9 mouse cellular contexts compared by ENCODE assay signal in genomic region chr5:115977757-115978156, GRCm38 (mm10). TPM values are rescaled to one million over a fixed set of nuclear protein-coding genes. Genes with fewer than 3 reads are reported as not detected.
DNase-seq lines count a peak whose midpoint lies in the region; ATAC-seq and TF ChIP-seq lines count a peak whose summit lies in the region.
"Had no signal": no experiment of that assay in that cellular context is flagged by ENCODE, and none has a peak within 500 bp of the region (broad histone marks: within the 10 kb centered on the region; RNA-seq: fewer than 3 reads in every experiment).

No protein-coding gene starts in this region.

- H3K27me3 ChIP-seq in heart, embryonic 15.5 days = no peaks in the 10 kb centered on the region
- H3K27me3 ChIP-seq in midbrain, embryonic 15.5 days (replicated peaks) = no peaks in the 10 kb centered on the region
- H3K27me3 ChIP-seq in forebrain, embryonic 12.5 days = no peaks in the 10 kb centered on the region
- H3K27me3 ChIP-seq: limb, embryonic 13.5 days had no signal

- no peak for ATAC-seq in heart, embryonic 15.5 days (replicated peaks; ENCODE audit: insufficient number of reproducible peaks, insufficient read depth, low FRiP score, low read depth)
- ATAC-seq in midbrain, embryonic 15.5 days (replicated peaks) = no peak
- no peak for ATAC-seq in megakaryocyte-erythroid progenitor cell, adult 5-6 weeks (replicated peaks; ENCODE audit: low FRiP score, low TSS enrichment, poor library complexity, severe bottlenecking)
- no peak for ATAC-seq in forebrain, embryonic 12.5 days (ENCODE audit: low FRiP score)

- H3K9ac ChIP-seq in heart, embryonic 15.5 days = no peak overlapping the region
- H3K9ac ChIP-seq in midbrain, embryonic 15.5 days = no peak overlapping the region
- H3K9ac ChIP-seq in forebrain, embryonic 12.5 days = no peak overlapping the region
- H3K9ac ChIP-seq: limb, embryonic 13.5 days had no signal

- TF ChIP-seq CTCF in left cerebral cortex, adult 2 months (IDR thresholded peaks at IDR 0.05) = no peak

- WGBS in heart, embryonic 15.5 days = 57% methylated on average over 10 of the region's 10 CpGs
- 69% methylated on average over 10 of the region's 10 CpGs for WGBS in midbrain, embryonic 15.5 days
- WGBS in forebrain, embryonic 12.5 days = 89% methylated on average over 10 of the region's 10 CpGs

- no peak overlapping the region for H3K4me3 ChIP-seq in left cerebral cortex, adult 2 months
- H3K4me3 ChIP-seq in heart, embryonic 15.5 days = no peak overlapping the region
- H3K4me3 ChIP-seq in midbrain, embryonic 15.5 days = no peak overlapping the region
- H3K4me3 ChIP-seq in forebrain, embryonic 12.5 days (replicated peaks) = no peak overlapping the region
- H3K4me3 ChIP-seq: limb, embryonic 13.5 days had no signal

- peak overlapping the region; percentile 12; the same call in 1 of the 2 replicates for H3K27ac ChIP-seq in left cerebral cortex, adult 2 months
- peak overlapping the region; percentile 50 for H3K27ac ChIP-seq in heart, embryonic 15.5 days
- peak overlapping the region; percentile 23; the same call in 1 of the 2 replicates for H3K27ac ChIP-seq in midbrain, embryonic 15.5 days
- no peak overlapping the region for H3K27ac ChIP-seq in forebrain, embryonic 12.5 days

- H3K4me2 ChIP-seq in heart, embryonic 15.5 days = 0 out of 2 replicates have a peak overlapping the region, but pooled peaks have one; percentile 17
- H3K4me2 ChIP-seq in midbrain, embryonic 15.5 days = no peak overlapping the region
- H3K4me2 ChIP-seq in forebrain, embryonic 12.5 days = no peak overlapping the region
- H3K4me2 ChIP-seq: limb, embryonic 13.5 days had no signal

- H3K9me3 ChIP-seq in heart, embryonic 15.5 days (replicated peaks) = no peaks in the 10 kb centered on the region
- H3K9me3 ChIP-seq in midbrain, embryonic 15.5 days = no peaks in the 10 kb centered on the region
- no peaks in the 10 kb centered on the region for H3K9me3 ChIP-seq in forebrain, embryonic 12.5 days
- H3K9me3 ChIP-seq: limb, embryonic 13.5 days had no signal

- peaks cover 1% of the 10 kb centered on the region for H3K4me1 ChIP-seq in heart, embryonic 15.5 days (replicated peaks)
- peaks cover 9% of the 10 kb centered on the region for H3K4me1 ChIP-seq in midbrain, embryonic 15.5 days
- H3K4me1 ChIP-seq in forebrain, embryonic 12.5 days = no peaks in the 10 kb centered on the region; the same call in 1 of the 2 replicates

- no peak for DNase-seq in left cerebral cortex, adult 2 months (ENCODE audit: extremely low spot score in 1 of 2, low spot score in 2 of 2)
- DNase-seq in left cerebral cortex, postnatal 4 days = no peak
- DNase-seq in kidney, postnatal 25 days = peak; percentile 63 to 87
- no peak for DNase-seq in urinary bladder, postnatal 25 days (ENCODE audit: low spot score)

- H3K36me3 ChIP-seq in heart, embryonic 15.5 days = peaks cover 26% of the 10 kb centered on the region
- H3K36me3 ChIP-seq in midbrain, embryonic 15.5 days (replicated peaks) = no peaks in the 10 kb centered on the region; the same call in 1 of the 2 replicates
- peaks cover 78% of the 10 kb centered on the region for H3K36me3 ChIP-seq in forebrain, embryonic 12.5 days (replicated peaks)

- intact Hi-C loops in left cerebral cortex, adult 2 months (cut with DNase I) = no loop called here
- intact Hi-C loops in left cerebral cortex, postnatal 4 days (cut with DNase I) = no loop called here

RNA-seq across cellular contexts. Expression of gene Prkab1, which starts 46.6 kb away (rescaled TPM):
- total RNA-seq in left cerebral cortex, adult 2 months (2021) = 10 to 100 TPM; 24.1 to 29.5 TPM
- 10 to 100 TPM; 33.3 to 38.9 TPM for total RNA-seq in left cerebral cortex, postnatal 4 days (2021)
- polyA plus RNA-seq in heart, embryonic 15.5 days (2015; fragmentation: Nextera tagmentation; extraction: Ambion mirVana) = 33.3 and 44.9 TPM in 2 replicates
- 59.0 and 59.8 TPM in 2 replicates for polyA plus RNA-seq in midbrain, embryonic 15.5 days (2015; fragmentation: Nextera tagmentation; extraction: Ambion mirVana)
- total RNA-seq in megakaryocyte-erythroid progenitor cell, adult 5-6 weeks (2014; fragmentation: Nextera tagmentation) = 123 and 161 TPM in 2 replicates
- 46.7 and 71.5 TPM in 2 replicates for total RNA-seq in megakaryocyte-erythroid progenitor cell, adult 5-6 weeks (2017)
- polyA plus RNA-seq in forebrain, embryonic 12.5 days (2016; fragmentation: Nextera tagmentation; extraction: Ambion mirVana) = 58.5 and 62.5 TPM in 2 replicates

Comparison
In these comparisons a context has a peak if more than half of its experiments do, and no peak if none do; other contexts are left out.
1. DNase-seq: peak in kidney, postnatal 25 days (2 of 2); none in left cerebral cortex, adult 2 months (0 of 2), left cerebral cortex, postnatal 4 days (single experiment) and urinary bladder, postnatal 25 days (single experiment).